Mouse (Mus musculus): ENCODE data around the gene Tec. TPM values are rescaled to one million over a fixed set of nuclear protein-coding genes. Genes with fewer than 3 reads are reported as not detected.

Gene Tec
- total RNA-seq (2023), result 11.8 TPM

GRCm38 (mm10) chr5:72868091-72868875, at the start of gene Tec:
Gene Tec (minus strand): TSS chr5:72868483.

GRCm38 (mm10) chr5:72913648-72914557, 45.6 kb upstream of the Tec start, which contains the start of gene Slain2:
Gene Slain2 (plus strand): TSS chr5:72914304.

GRCm38 (mm10) chr5:72752585-72752984, 115.7 kb downstream of the Tec start, which contains the start of gene Txk:
Gene Txk (minus strand): TSS chr5:72752777.

Other genes starting within 250 kb of the Tec start
- gene Cnga1, start 224.2 kb downstream of the Tec start, total RNA-seq (2023), result 14.6 TPM
- gene Nipal1, start 220.7 kb downstream of the Tec start, total RNA-seq (2023), result 4.9 TPM
- 176 TPM for gene Txk, start 115.7 kb downstream of the Tec start, total RNA-seq (2023)
- 67.9 TPM for gene Slain2, start 45.8 kb upstream of the Tec start, total RNA-seq (2023)
- not detected for gene Gm10135, start 106.2 kb upstream of the Tec start, total RNA-seq (2023)
- gene Slc10a4, start 138.4 kb upstream of the Tec start, total RNA-seq (2023), result not detected